Mouse (Mus musculus): ENCODE measurements around the gene Mpped2.
A peak's percentile ranks its signal among the peaks of the same experiment; 100 is the strongest.

- TF ChIP-seq CTCF (IDR thresholded peaks at IDR 0.05; ENCODE audit: low read depth) = peak; percentile 48
- TF ChIP-seq EP300 (optimal IDR thresholded peaks at IDR 0.05) = no peak
Observed at GRCm38 (mm10) chr2:106692783-106693701, at the start of gene Mpped2.
